Mouse (Mus musculus) neural tube, embryonic 10.5 days (tissue): Measurements from ENCODE around the gene Srpk1.

Source experiments
- DNase-seq: peaks from one replicate; pipeline ENCODE4 v3.0.0-alpha.2; 2017; ENCODE audit warnings: low spot score; ENCODE audit errors: extremely low spot score

Gene Srpk1

GRCm38 (mm10) chr17:28622300-28622759, at the start of gene Srpk1:
Gene Srpk1, minus strand, starts transcription at chr17:28622709.
- peak; percentile 94 for DNase-seq

DNA sequence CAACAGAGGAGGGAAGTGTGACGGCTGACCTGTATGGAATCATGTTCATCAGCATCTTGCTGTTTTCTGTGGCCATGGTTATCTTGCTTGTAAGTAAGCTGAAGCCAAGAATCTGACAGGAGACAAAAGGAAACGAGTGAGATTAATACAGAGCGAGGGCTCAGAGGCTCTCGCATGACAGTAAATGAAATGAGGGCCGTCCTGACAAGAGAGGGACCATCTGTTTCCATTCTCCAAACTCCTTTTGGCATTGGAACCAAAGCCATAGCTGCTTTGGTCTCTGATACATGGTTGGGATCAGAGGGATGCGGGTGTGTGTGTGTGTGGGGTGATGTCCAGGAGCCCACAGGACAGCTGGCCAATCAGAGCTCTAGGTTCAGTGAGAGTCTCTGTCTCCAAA, 37.1 kb upstream of the Srpk1 start:
- no peak for DNase-seq

- no peak for DNase-seq
These were observed 35.4 kb upstream of the Srpk1 start for GRCm38 (mm10) chr17:28657936-28658335.

DNA sequence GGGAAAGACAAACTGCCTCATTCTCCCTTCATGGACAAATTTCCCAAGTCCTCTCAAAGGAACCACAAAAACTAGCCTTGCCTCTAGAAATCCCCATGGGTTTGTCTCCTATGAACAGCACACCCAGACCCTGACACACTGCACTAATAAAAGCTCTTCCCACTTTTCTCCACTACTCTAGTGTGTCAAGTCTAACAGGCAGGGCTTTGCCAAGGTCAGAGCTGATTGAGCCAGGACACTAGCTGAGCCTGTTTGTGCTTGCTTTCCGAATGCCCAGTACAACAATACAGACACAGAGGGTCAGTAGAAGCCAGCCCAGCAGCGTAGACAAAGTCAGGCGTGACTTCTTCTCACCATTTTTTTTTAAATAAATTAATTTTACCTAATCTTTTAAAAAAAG, 27.8 kb upstream of the Srpk1 start:
- DNase-seq: no peak

GRCm38 (mm10) chr17:28648607-28649370, 26.3 kb upstream of the Srpk1 start:
- peak; percentile 23 for DNase-seq

DNA sequence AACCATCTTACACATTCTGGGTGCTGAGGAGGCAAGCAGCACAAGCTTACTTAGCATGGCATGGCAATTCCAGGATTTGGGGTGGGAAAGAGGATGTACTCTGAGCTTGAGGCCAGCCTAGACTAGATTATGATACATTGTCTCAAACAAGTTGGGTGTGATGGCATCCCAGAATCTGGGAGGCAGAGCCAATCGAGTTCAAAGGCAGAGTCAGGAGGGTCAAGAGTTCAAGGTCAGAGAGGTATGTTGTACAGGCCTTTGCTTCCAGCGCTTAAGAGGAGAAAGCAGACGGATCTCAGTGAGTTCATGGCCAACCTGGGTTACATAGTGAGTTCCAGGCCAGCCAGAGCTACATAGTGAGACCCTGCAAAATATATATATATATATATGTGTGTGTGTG, 23.7 kb upstream of the Srpk1 start:
- no peak for DNase-seq

DNA sequence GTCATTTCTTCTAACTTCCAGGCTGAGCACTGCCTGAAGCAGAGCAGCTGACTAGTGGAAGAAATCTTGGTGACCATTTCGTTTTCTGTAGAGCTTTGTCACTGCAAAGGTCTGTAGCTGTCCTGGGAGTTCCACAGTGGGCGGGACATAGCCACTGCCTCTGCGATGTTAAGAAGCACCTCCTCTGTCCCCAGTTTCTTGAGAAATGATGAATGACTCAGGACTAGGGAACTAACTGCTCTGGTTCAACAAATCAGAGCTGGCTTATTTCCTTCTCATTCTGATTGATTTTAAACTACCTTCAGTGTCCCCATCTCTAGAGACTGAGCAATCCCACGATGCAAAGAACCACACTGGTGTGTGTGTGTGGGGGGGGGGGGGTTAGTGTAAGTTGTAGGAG, 21.6 kb upstream of the Srpk1 start:
- no peak for DNase-seq

DNA sequence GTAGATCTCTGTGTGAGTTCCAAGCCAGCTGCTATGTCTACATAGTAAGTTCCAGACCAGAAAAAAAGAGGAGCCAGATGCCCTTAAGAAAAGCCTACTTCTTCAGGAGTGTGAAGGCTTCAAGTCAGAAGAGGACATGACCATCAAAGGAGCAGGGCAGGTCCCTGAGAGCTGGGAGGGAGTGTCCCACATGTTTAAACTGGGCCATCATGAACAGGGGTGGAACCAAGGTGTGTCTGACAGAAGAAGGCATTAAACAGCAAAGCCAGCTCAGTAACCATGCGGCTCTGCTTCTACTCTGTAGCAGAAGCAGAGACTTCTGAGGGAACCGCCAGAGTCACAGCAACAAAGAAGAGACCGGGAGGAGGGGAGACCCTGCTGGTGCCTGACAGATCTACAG, 21.2 kb upstream of the Srpk1 start:
- DNase-seq: no peak

- DNase-seq: no peak
These were observed 17.6 kb upstream of the Srpk1 start for GRCm38 (mm10) chr17:28640113-28640512.

- DNase-seq: no peak
These were observed 15.5 kb upstream of the Srpk1 start for GRCm38 (mm10) chr17:28637711-28638690.

DNA sequence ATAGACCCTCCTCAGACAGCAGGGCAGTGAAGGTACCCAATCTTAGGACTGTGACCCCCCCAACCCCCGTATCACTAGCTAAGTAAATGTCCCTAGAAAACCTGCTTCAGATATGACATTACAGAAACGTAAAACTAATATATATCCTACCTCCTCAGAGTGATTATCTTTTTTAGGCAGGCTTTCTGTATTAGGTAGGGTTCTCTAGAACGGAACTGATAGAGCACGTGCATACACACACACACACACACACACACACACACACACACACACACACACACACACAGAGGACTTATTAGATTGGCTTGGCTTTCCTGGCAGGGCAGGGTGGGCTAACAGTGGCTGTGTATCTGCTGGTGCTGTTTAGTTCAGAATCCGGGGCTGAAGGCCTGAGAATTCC, 13.3 kb upstream of the Srpk1 start:
- no peak for DNase-seq

- no peak for DNase-seq
These were observed 6.6 kb upstream of the Srpk1 start for GRCm38 (mm10) chr17:28629125-28629524.

GRCm38 (mm10) chr17:28628248-28629124, 6.0 kb upstream of the Srpk1 start:
- no peak for DNase-seq

DNA sequence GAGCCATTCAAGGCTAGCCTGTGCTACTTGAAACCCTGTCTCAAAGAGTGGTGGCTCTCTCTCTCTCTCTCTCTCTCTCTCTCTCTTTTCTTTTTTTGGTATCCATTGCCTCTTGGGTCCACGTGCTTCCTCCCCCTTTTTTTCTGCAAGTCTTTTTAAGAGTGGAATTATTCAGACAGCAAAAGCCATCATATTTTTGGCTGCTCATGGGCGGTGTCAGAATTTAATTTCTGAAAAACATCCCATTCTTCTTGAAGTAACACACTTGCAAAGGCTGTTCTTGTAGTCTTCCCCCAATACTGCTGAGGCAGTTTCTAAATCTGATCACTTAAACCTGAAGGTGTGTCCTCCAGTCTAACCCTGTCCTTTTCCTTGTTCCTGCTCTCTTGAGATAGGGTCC, 4.4 kb upstream of the Srpk1 start:
- no peak for DNase-seq

- DNase-seq: no peak
These were observed 2.8 kb upstream of the Srpk1 start for GRCm38 (mm10) chr17:28625327-28625726.

DNA sequence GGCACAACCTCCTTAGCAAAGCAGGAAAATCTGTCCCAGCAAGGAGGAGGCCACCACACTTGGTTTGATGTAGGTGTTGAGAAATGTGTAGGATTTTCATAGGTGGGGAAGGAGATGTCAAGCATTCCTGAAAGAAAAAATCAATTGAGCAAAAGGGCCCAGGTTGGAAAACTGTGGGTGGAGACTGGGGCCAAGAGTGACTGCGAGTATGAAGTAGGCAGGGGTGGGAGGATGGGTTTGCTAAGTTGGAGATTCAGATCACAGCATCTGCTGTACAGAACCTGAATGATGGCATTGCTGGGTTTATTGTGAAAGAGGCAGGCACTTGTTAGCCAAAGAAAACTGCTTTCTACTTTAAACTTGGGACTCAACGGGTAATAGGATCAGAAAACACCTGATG, 2.3 kb upstream of the Srpk1 start:
- no peak for DNase-seq

GRCm38 (mm10) chr17:28621381-28622299, 869 bp downstream of the Srpk1 start:
- peak; percentile 76 for DNase-seq

- no peak for DNase-seq
These were observed 3.7 kb downstream of the Srpk1 start for GRCm38 (mm10) chr17:28618775-28619174.

DNA sequence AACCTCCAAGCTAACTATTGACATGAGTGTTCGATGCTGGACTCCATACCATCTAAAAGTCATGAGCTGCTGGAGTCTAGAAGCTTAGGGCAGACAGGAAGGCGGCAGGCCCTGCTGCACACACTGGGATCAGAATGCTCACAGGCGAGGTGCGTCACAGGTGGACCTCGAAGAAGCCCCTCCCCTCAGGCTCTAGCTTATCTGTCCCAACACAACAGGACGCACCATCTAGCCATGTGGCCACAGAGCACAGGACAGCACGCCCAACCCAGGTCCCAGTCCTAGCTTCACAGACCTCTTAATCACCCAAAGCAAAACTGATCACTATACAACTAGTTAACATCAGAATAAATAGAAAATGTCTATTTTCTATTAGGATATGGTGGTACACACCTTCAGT, 4.4 kb downstream of the Srpk1 start:
- DNase-seq: no peak

- no peak for DNase-seq
These were observed 4.9 kb downstream of the Srpk1 start for GRCm38 (mm10) chr17:28617636-28618035.
